Mouse (Mus musculus) layer of hippocampus, adult 2 months (tissue): ENCODE measurements around the gene Rab1b. TPM values are rescaled to one million over a fixed set of nuclear protein-coding genes. Genes with fewer than 3 reads are reported as not detected.

ENCODE experiments used
- DNase-seq, 2 experiments: peaks; one replicate each; pipeline ENCODE4 v3.0.0; 2022; ENCODE audit warnings: low spot score in 2 of 2
- H3K27ac ChIP-seq: fragments of 200-600 bp; 2 replicates; pipeline ENCODE4 v1.8.1; 2022
- H3K4me3 ChIP-seq: fragments of 200-600 bp; 2 replicates; pipeline ENCODE4 v1.8.1; 2022; ENCODE audit warnings: mild to moderate bottlenecking
- CTCF ChIP-seq: fragments of 200-600 bp; conservative IDR thresholded peaks from 2 replicates; pipeline ENCODE4 v1.8.1; 2022; ENCODE audit warnings: antibody characterized with exemption, mild to moderate bottlenecking, moderate library complexity
- total RNA-seq, 2 experiments: library from RNA; stranded (reverse); gene quantifications; 2 replicates each; pipeline ENCODE4 v1.2.3; 2021

Gene Rab1b
- total RNA-seq, 2 experiments from 2014 or later: 156 to 169 TPM

- TF ChIP-seq CTCF: peak; percentile 97
These were observed 10.9 kb upstream of the Rab1b start for GRCm38 (mm10) chr19:5117494-5118383.

DNA sequence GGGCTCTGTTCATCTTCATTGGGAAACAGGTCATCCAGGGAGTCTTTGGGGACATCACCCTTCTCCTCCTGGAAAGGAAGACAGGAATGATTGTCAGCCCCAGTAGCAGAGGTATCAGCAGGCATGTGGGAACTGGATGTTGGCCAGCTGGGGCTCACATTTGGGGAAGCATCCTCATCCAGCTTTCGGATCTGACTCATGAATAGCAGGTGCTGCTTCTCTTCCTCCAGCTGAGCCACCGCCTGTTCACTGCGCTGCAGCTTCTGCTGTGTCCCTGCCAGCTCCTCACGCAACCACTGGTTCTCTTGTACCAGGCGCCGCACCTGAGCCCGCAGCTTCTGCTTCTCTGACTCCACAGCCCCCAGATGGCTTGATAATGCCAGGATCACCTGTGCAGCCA lies 6.9 kb upstream of the Rab1b start:
- peak; percentile 41 to 52 for DNase-seq
- Histone ChIP-seq H3K4me3 (no peak overlapping the region), H3K27ac (peak overlapping the region; percentile 32)
- TF ChIP-seq CTCF: no peak

More at GRCm38 (mm10) chr19:5117494-5118383, 10.9 kb upstream of the Rab1b start:
- DNase-seq: peak; percentile 86 to 93
- Histone ChIP-seq H3K4me3 (peak overlapping the region; percentile 71), H3K27ac (peak overlapping the region; percentile 95)

- TF ChIP-seq CTCF: peak; percentile 76
- Histone ChIP-seq H3K27ac (no peak overlapping the region), H3K4me3 (no peak overlapping the region)
- no peak for DNase-seq
These were observed 3.0 kb upstream of the Rab1b start for GRCm38 (mm10) chr19:5109659-5110453.

DNA sequence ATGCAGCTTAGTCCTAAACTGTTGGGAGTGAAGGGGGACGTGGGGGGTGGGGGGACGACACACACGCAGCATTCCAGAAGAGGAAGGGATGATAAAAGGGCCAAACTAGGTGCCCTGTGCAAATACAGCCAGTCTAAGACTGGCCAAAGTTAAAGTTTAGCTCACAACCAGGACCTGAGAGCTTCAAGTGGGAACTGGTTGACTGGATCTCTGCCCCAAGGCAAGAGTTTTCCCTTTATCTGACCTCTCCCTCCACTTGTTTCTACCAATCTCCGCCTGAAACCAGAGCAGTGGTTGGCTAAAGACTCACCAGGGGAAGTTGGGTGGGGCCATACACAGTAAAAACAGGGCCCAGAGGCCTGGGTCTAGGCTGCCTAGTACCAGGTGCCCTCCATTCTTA lies 1.8 kb upstream of the Rab1b start:
- no peak for DNase-seq
- no peak for TF ChIP-seq CTCF
- no peak overlapping the region for H3K4me3 ChIP-seq
- no peak overlapping the region; the same call in 1 of the 2 replicates for H3K27ac ChIP-seq

GRCm38 (mm10) chr19:5108271-5108575 lies 1.4 kb upstream of the Rab1b start:
- peak; percentile 76 for TF ChIP-seq CTCF
- Histone ChIP-seq H3K27ac (peak overlapping the region; percentile 100), H3K4me3 (no peak overlapping the region)
- DNase-seq: no peak

- H3K4me3 ChIP-seq: no peak overlapping the region
- no peak for TF ChIP-seq CTCF
- DNase-seq: no peak
- H3K27ac ChIP-seq: peak overlapping the region; percentile 100
These were observed 841 bp upstream of the Rab1b start for GRCm38 (mm10) chr19:5107556-5108270.

GRCm38 (mm10) chr19:5106074-5106473 lies 798 bp downstream of the Rab1b start:
- DNase-seq: no peak
- TF ChIP-seq CTCF: no peak
- H3K4me3 ChIP-seq: peak overlapping the region; percentile 91
- H3K27ac ChIP-seq: peak overlapping the region; percentile 100

- Histone ChIP-seq H3K27ac (peak within 1 kb of the TSS; percentile 97), H3K4me3 (peak within 1 kb of the TSS; percentile 71)
- no peak for TF ChIP-seq CTCF
- peak in 1 of 2 experiments; percentile 78 for DNase-seq
These were observed 8.3 kb downstream of the Rab1b start, which contains the start of gene Cnih2 for GRCm38 (mm10) chr19:5098363-5099143. Gene Cnih2 (minus strand): TSS chr19:5098521.

DNA sequence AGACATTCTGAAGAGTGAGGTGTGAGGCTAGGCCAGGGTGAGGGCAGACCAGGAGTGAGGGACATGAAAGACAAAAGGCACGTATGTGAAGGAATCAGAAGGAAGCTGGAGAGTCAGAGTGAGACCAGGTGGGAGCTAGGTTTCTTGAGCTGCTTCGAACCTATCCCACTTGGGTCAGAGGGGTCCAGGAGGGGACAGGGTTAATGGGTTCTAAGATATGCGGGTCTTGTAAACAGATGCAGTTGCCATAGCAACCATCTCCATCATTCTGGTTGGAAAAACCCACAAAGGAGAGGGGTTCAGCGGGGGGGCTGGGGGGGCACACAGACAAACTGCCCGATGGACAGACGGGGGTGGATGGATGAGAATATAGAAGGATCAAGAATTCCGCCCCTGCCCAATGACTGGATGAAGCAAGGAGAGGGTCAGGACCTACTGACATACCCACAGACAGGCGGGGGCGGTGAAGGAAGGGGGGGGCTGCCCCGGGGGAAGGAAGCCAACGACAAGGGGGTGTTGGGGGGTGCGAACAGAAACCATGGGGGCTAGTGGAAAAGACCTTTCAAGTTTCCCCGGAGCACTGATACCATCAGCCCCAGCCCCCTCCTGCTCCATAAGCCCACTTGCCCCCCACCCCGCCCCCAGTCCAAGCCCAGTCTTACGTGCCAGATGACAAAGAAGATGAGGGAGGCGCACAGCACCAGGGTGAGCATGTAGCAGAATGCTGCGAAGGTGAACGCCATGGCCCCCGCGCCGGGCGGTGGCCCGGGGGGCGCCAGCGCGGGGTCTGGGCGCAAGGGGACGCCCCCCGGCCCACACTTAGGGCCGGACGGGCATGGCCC lies 9.1 kb downstream of the Rab1b start:
- DNase-seq: no peak
- Histone ChIP-seq H3K4me3 (peak overlapping the region; percentile 71), H3K27ac (peak overlapping the region; percentile 97)
- TF ChIP-seq CTCF: no peak

GRCm38 (mm10) chr19:5095887-5096474 lies 10.9 kb downstream of the Rab1b start:
- Histone ChIP-seq H3K4me3 (peak overlapping the region; percentile 71), H3K27ac (peak overlapping the region; percentile 97)
- TF ChIP-seq CTCF: 0 out of 2 replicates have a peak, but pooled peaks have one; percentile 4
- peak; percentile 73 to 77 for DNase-seq
